Mouse (Mus musculus) hindbrain, postnatal 0 days (tissue): ENCODE measurements around the gene Zfp511. TPM values are rescaled to one million over a fixed set of nuclear protein-coding genes. Genes with fewer than 3 reads are reported as not detected.
A peak's percentile ranks its signal among the peaks of the same experiment; 100 is the strongest.

Experiments
- ATAC-seq: fragments of 200-750 bp; cut with Nextera tagmentation; 2 replicates; pipeline ENCODE4 v1.8.0; 2017; ENCODE audit warnings: mild to moderate bottlenecking, moderate TSS enrichment, moderate library complexity
- DNase-seq: peaks from one replicate; pipeline ENCODE4 v3.0.0-alpha.2; 2015; ENCODE audit warnings: low spot score
- H3K27ac ChIP-seq: fragments of 300-500 bp; sonication (generic); 2 replicates; pipeline ENCODE4 v1.5.1; 2014; ENCODE audit warnings: mild to moderate bottlenecking
- H3K27me3 ChIP-seq: fragments of 300-500 bp; sonication (generic); 2 replicates; pipeline ENCODE4 v1.6.1; 2014; ENCODE audit warnings: low read length, mixed read lengths; ENCODE audit not compliant: insufficient read depth
- H3K36me3 ChIP-seq: fragments of 300-500 bp; sonication (generic); 2 replicates; pipeline ENCODE4 v1.6.1; 2014; ENCODE audit warnings: low read length, mixed read lengths; ENCODE audit not compliant: insufficient read depth
- H3K4me1 ChIP-seq: fragments of 300-500 bp; sonication (generic); 2 replicates; pipeline ENCODE4 v1.6.1; 2014; ENCODE audit warnings: antibody characterized with exemption, low read length, mixed read lengths; ENCODE audit not compliant: insufficient read depth
- H3K4me2 ChIP-seq: fragments of 300-500 bp; sonication (generic); 2 replicates; pipeline ENCODE4 v1.6.1; 2014; ENCODE audit warnings: low read depth, mild to moderate bottlenecking, low read length, moderate library complexity, mixed read lengths
- H3K4me3 ChIP-seq: fragments of 300-500 bp; sonication (generic); 2 replicates; pipeline ENCODE4 v1.5.1; 2014; ENCODE audit warnings: low read length
- H3K9ac ChIP-seq: fragments of 300-500 bp; sonication (generic); replicated peaks from 2 replicates; pipeline ENCODE4 v1.6.1; 2014; ENCODE audit warnings: mild to moderate bottlenecking, low read length, moderate library complexity, mixed read lengths
- H3K9me3 ChIP-seq: fragments of 300-500 bp; sonication (generic); 2 replicates; pipeline ENCODE4 v1.6.1; 2016; ENCODE audit warnings: low read length, mixed read lengths
- CTCF ChIP-seq: IDR thresholded peaks from 2 replicates; pipeline ENCODE4 v1.5.1; 2016; ENCODE audit warnings: antibody characterized with exemption, control low read depth, low read depth
- WGBS: fragments of 180-500 bp; shearing (Covaris S2); extraction: QIAGEN DNeasy Blood & Tissue Kit; methylation state at CpG from one replicate; pipeline ENCODE4 v1.1.7; 2014; 5-methylcytosine and 5-hydroxymethylcytosine counted together
- polyA plus RNA-seq: library from polyadenylated mRNA; unstranded; fragments of >200 nt; fragmentation: Nextera tagmentation; extraction: Ambion mirVana; gene quantifications from 2 replicates; pipeline ENCODE4 v1.2.1, GENCODE M21; 2015
- total RNA-seq: library from RNA; depleted of rRNA; stranded (reverse); fragments of >200 nt; gene quantifications from 2 replicates; pipeline ENCODE4 v1.2.3, GENCODE M21; 2014

Gene Zfp511
- total and polyA plus RNA-seq, 2 experiments from 2014 or later, result 23.3 to 63.9 TPM

DNA sequence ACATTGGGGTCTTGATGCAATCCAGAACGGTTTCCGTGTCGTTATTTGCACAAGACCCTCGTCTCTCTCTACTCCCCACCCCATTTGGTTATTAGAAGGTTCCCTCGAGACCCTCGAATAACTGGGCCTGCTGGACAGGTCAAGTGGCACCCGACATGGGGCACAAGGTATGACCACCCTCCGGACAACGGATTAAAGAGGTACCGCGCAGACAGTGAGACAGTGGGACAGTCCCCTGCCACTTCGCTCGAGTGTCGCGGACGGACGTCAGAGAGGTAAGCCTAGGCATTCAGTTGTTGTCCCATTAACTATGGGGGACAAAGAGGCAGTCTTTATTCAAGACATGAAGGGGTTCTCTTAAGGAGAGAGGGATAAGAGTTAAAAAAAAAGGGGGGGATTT lies 24.9 kb upstream of the Zfp511 start:
- TF ChIP-seq CTCF, result no peak
- 97% methylated on average over 17 of the region's 17 CpGs for WGBS
- no peak for ATAC-seq
- no peak for DNase-seq
- no peaks in the 10 kb centered on the region for H3K27me3 ChIP-seq
- H3K4me1 ChIP-seq, result no peaks in the 10 kb centered on the region
- no peak overlapping the region for H3K4me2 ChIP-seq
- H3K9me3 ChIP-seq, result no peaks in the 10 kb centered on the region
- H3K27ac ChIP-seq, result no peak overlapping the region
- H3K36me3 ChIP-seq, result peaks cover 17% of the 10 kb centered on the region
- no peak overlapping the region for H3K9ac ChIP-seq
- H3K4me3 ChIP-seq, result no peak overlapping the region

DNA sequence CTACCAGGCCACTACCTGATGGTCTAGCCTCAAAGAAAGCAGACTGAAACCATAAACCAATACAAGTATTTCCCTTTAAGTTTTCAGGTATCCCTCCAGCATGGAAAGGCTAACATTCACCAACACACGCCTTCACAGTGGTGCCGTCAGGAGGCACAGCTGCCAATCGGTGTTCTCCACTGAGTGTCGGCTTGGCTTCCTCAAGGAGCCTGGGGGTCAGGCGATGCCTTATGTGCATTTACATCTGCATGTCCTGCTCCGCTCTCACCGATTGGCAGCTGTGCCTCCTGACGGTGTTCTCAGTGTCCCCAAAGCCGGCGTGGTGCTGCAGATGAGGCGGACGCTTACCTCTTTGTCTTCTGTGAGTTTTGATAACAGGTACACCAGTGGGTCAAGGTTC lies 4.4 kb upstream of the Zfp511 start:
- H3K36me3 ChIP-seq, result peaks cover 47% of the 10 kb centered on the region
- H3K27me3 ChIP-seq, result no peaks in the 10 kb centered on the region
- no peak overlapping the region for H3K27ac ChIP-seq
- ATAC-seq (no peak), DNase-seq (no peak)
- TF ChIP-seq CTCF, result no peak
- no peaks in the 10 kb centered on the region for H3K9me3 ChIP-seq
- 95% methylated on average over 12 of the region's 12 CpGs for WGBS
- no peaks in the 10 kb centered on the region for H3K4me1 ChIP-seq
- no peak overlapping the region for H3K9ac ChIP-seq
- H3K4me2 ChIP-seq, result no peak overlapping the region
- H3K4me3 ChIP-seq, result no peak overlapping the region

DNA sequence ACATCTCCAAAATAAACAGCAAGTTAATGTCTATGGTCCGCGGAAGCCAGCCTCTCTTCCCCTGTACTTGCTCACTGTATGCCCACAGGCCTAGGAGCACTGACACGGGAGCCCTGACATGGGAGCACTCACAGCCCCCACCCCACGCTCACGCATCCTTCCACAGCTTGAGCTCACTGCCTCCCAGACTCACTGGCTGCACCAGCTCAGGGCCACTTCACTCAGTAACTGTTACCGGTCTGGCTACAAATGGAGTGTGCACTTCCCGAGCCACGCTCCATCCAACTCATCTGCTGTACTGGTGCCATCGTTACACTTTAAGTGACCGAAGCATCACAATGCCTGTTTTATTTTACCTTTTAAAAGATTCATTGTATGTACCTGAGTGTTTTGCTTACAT lies 3.8 kb upstream of the Zfp511 start:
- no peak for DNase-seq
- H3K4me1 ChIP-seq, result peaks cover 6% of the 10 kb centered on the region
- 94% methylated on average over 10 of the region's 10 CpGs for WGBS
- no peak overlapping the region for H3K27ac ChIP-seq
- no peak for ATAC-seq
- H3K4me3 ChIP-seq, result no peak overlapping the region
- H3K9ac ChIP-seq, result no peak overlapping the region
- H3K4me2 ChIP-seq, result no peak overlapping the region
- no peak for TF ChIP-seq CTCF
- peaks cover 47% of the 10 kb centered on the region for H3K36me3 ChIP-seq
- H3K9me3 ChIP-seq, result no peaks in the 10 kb centered on the region
- no peaks in the 10 kb centered on the region for H3K27me3 ChIP-seq

DNA sequence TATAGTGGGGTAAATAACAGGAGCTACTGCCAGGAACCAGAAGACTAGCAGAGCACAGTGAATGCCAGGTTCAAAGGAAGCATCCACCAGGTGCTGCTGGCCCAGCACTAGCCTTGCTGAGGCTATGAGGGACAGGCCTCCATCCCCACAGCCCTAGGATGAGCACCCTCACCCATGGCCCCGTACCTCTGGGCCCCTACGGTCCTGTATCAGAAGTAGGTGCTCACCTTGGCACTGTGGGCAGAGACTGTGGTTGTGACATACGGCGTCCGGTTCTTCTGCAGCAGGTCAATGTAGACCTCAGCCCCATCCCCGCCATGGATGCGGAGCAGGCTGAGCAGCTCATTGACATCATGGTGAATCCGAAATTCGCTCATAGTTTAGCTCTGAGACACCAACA lies 2.8 kb upstream of the Zfp511 start:
- WGBS, result 96% methylated on average over 9 of the region's 9 CpGs
- no peak for DNase-seq
- no peak overlapping the region for H3K4me3 ChIP-seq
- no peak overlapping the region for H3K27ac ChIP-seq
- no peaks in the 10 kb centered on the region for H3K27me3 ChIP-seq
- no peak overlapping the region for H3K4me2 ChIP-seq
- no peak for TF ChIP-seq CTCF
- no peak for ATAC-seq
- H3K9me3 ChIP-seq, result no peaks in the 10 kb centered on the region
- peaks cover 7% of the 10 kb centered on the region for H3K4me1 ChIP-seq
- no peak overlapping the region for H3K9ac ChIP-seq
- peaks cover 42% of the 10 kb centered on the region for H3K36me3 ChIP-seq

DNA sequence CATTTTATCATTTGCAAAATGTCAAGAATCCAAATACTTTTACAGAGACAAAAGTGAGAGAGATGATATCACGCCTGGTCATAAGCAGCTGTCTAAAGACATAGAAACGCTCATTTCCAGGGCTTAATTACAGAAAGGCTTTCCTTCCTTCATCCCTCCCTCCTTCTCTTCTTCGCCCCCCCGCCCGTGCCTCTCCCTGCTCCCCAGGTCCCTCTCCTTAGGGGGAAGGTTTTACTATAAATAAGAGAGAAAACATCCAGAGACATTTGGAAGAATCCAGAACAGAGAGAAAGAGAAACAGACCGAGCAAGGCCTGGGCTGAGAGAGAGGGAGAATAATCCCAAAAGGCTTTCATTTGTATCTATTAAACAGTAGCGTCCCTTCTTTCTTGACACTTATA lies 735 bp upstream of the Zfp511 start:
- peak overlapping the region; percentile 87; the same call in 1 of the 2 replicates for H3K27ac ChIP-seq
- DNase-seq (no peak), ATAC-seq (no peak)
- peak overlapping the region; percentile 62 for H3K4me3 ChIP-seq
- peak overlapping the region; percentile 77 for H3K9ac ChIP-seq
- H3K4me1 ChIP-seq, result peaks cover 7% of the 10 kb centered on the region
- WGBS, result 19% methylated on average over 7 of the region's 7 CpGs
- H3K27me3 ChIP-seq, result no peaks in the 10 kb centered on the region
- no peaks in the 10 kb centered on the region for H3K9me3 ChIP-seq
- H3K4me2 ChIP-seq, result peak overlapping the region; percentile 77
- peaks cover 27% of the 10 kb centered on the region for H3K36me3 ChIP-seq
- TF ChIP-seq CTCF, result no peak

DNA sequence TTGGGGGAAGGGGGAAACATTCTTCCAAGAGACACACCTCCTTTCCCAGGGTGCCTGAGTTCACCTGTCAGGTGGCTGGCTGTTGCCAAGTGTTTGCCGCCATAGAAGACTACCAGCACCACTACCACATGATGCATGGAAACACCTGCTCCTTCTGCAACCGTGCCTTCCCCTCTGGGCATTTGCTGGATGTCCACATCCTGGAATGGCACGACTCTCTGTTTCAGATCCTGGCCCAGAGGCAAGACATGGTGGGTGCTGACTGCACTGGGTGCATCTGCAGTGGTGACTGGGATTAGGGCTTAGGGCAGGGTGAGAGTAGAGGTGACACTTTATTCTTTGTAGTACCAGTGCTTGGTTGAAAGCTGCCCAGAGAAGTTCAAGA lies 972 bp downstream of the Zfp511 start:
- ATAC-seq, result 0 out of 2 replicates have a peak, but pooled peaks have one; percentile 5
- 51% methylated on average over 3 of the region's 3 CpGs for WGBS

DNA sequence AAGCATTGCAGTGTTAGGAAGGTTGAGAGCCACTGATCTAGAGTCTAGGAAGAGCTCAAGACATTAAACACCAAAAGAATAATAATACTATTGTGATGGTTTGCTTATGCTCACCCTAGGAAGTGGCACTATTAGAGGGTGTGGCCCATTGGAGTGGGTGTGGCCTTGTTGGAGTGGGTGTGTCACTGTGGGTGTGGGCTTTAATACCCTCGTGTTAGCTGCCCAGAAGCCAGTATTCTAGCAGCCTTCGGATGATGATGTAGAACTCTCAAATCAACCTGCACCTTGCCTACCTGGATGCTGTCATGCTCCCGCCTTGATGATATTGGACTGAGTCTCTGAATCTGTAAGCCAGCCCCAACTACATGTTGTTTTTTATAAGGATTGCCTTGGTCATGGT lies 6.5 kb downstream of the Zfp511 start:
- H3K4me2 ChIP-seq, result no peak overlapping the region
- peaks cover 3% of the 10 kb centered on the region for H3K4me1 ChIP-seq
- no peaks in the 10 kb centered on the region for H3K9me3 ChIP-seq
- no peak overlapping the region for H3K9ac ChIP-seq
- H3K4me3 ChIP-seq, result no peak overlapping the region
- H3K27me3 ChIP-seq, result peaks cover 24% of the 10 kb centered on the region
- WGBS, result 70% methylated on average over 3 of the region's 3 CpGs
- TF ChIP-seq CTCF, result no peak
- peaks cover 6% of the 10 kb centered on the region; the same call in 1 of the 2 replicates for H3K36me3 ChIP-seq
- no peak overlapping the region for H3K27ac ChIP-seq
- ATAC-seq (no peak), DNase-seq (no peak)

More for the DNA sequence above, 972 bp downstream of the Zfp511 start:
- no peak for TF ChIP-seq CTCF
- Histone ChIP-seq H3K27me3 (no peaks in the 10 kb centered on the region), H3K4me2 (peak overlapping the region; percentile 77), H3K9me3 (no peaks in the 10 kb centered on the region), H3K4me1 (peaks cover 7% of the 10 kb centered on the region), H3K9ac (peak overlapping the region; percentile 77), H3K4me3 (peak overlapping the region; percentile 62), H3K27ac (no peak overlapping the region), H3K36me3 (peaks cover 14% of the 10 kb centered on the region)
- no peak for DNase-seq
